9 mouse cellular contexts compared by ENCODE assay signal in the genomic region with DNA sequence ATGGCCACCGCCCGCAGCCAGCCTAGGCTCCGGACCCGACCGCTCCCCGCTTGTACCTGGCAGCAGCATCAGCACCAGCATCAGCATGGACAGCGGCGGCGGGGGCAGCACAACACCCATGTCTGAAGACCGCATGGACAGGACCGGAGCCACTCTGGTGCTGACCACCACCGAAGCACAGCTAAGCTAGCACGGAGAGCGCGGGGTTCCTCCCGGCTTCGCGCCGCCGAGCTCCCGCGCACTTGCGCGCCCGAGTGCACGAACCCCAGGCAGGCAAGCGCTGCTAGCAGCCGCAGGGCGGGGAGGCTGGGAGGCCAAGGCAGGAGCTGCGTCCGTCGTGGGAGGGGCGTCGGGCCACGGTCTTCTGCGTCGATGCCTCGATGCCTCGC. TPM values are rescaled to one million over a fixed set of nuclear protein-coding genes. Genes with fewer than 3 reads are reported as not detected.
A peak's percentile ranks its signal among the peaks of the same experiment; 100 is the strongest.
DNase-seq lines count a peak whose midpoint lies in the region; ATAC-seq lines count a peak whose summit lies in the region.
"Had no signal": no experiment of that assay in that cellular context is flagged by ENCODE, and none has a peak within 500 bp of the region (broad histone marks: within the 10 kb centered on the region; RNA-seq: fewer than 3 reads in every experiment).

A gene (minus strand): TSS at position 288 of the 389 bp plus-strand sequence.

- H3K9ac ChIP-seq in heart, embryonic 12.5 days = no peak within 1 kb of the TSS
- H3K9ac ChIP-seq in intestine, embryonic 16.5 days (ENCODE audit: low read depth, low read length) = peak within 1 kb of the TSS; percentile 40
- peak within 1 kb of the TSS; percentile 72 for H3K9ac ChIP-seq in neural tube, embryonic 14.5 days (replicated peaks; ENCODE audit: low read depth, low read length)

- H3K36me3 ChIP-seq in heart, embryonic 12.5 days = no peaks in the 10 kb centered on the region
- no peaks in the 10 kb centered on the region for H3K36me3 ChIP-seq in embryonic facial prominence, embryonic 10.5 days (replicated peaks)
- H3K36me3 ChIP-seq in intestine, embryonic 16.5 days (ENCODE audit: control insufficient read depth, insufficient read depth, low read length) = no peaks in the 10 kb centered on the region
- H3K36me3 ChIP-seq in neural tube, embryonic 14.5 days (ENCODE audit: control insufficient read depth, insufficient read depth, low read length) = no peaks in the 10 kb centered on the region

- DNase-seq in heart, adult 8-10 months (ENCODE audit: low spot score) = no peak
- DNase-seq in MN1 (ENCODE audit: low spot score) = peak; percentile 85
- peak; percentile 81 for DNase-seq in embryonic facial prominence, embryonic 10.5 days (ENCODE audit: low spot score)
- no peak for DNase-seq in thymus, postnatal 14 days
- no peak for DNase-seq in thymus, postnatal 10 days (ENCODE audit: low spot score in 2 of 2)

- H3K4me2 ChIP-seq in heart, embryonic 12.5 days = peak within 1 kb of the TSS; percentile 64
- peak within 1 kb of the TSS; percentile 48 for H3K4me2 ChIP-seq in intestine, embryonic 16.5 days (ENCODE audit: low read depth, low read length)
- H3K4me2 ChIP-seq in neural tube, embryonic 14.5 days (ENCODE audit: low read depth, low read length) = peak within 1 kb of the TSS; percentile 63

- WGBS in heart, embryonic 12.5 days = under 1% methylated on average over 39 of the region's 39 CpGs
- under 1% methylated on average over 39 of the region's 39 CpGs for WGBS in embryonic facial prominence, embryonic 10.5 days
- WGBS in intestine, embryonic 16.5 days = 1% methylated on average over 39 of the region's 39 CpGs
- under 1% methylated on average over 39 of the region's 39 CpGs for WGBS in neural tube, embryonic 14.5 days

- H3K27me3 ChIP-seq in heart, embryonic 12.5 days (replicated peaks) = peaks cover 51% of the 10 kb centered on the region
- H3K27me3 ChIP-seq in embryonic facial prominence, embryonic 10.5 days (replicated peaks; ENCODE audit: low read depth, poor library complexity, severe bottlenecking) = peaks cover 65% of the 10 kb centered on the region
- H3K27me3 ChIP-seq in intestine, embryonic 16.5 days (replicated peaks; ENCODE audit: control insufficient read depth, insufficient read depth, low read length) = peaks cover 32% of the 10 kb centered on the region
- H3K27me3 ChIP-seq in neural tube, embryonic 14.5 days (ENCODE audit: control insufficient read depth, insufficient read depth, low read length) = no peaks in the 10 kb centered on the region

- 0 out of 2 replicates have a peak, but pooled peaks have one; percentile 39 for ATAC-seq in heart, embryonic 12.5 days (ENCODE audit: insufficient number of reproducible peaks, low FRiP score)
- peak; percentile 52 for ATAC-seq in intestine, embryonic 16.5 days
- peak; percentile 78 for ATAC-seq in neural tube, embryonic 14.5 days (ENCODE audit: low read depth)

- H3K4me3 ChIP-seq in heart, embryonic 12.5 days = peak within 1 kb of the TSS; percentile 34
- H3K4me3 ChIP-seq in embryonic facial prominence, embryonic 10.5 days = peak within 1 kb of the TSS; percentile 59
- H3K4me3 ChIP-seq in intestine, embryonic 16.5 days (ENCODE audit: low read length) = peak within 1 kb of the TSS; percentile 37
- H3K4me3 ChIP-seq in neural tube, embryonic 14.5 days (ENCODE audit: low read depth, low read length) = peak within 1 kb of the TSS; percentile 45

- H3K9me3 ChIP-seq in heart, embryonic 12.5 days (replicated peaks) = no peaks in the 10 kb centered on the region
- H3K9me3 ChIP-seq in embryonic facial prominence, embryonic 10.5 days = no peaks in the 10 kb centered on the region
- no peaks in the 10 kb centered on the region for H3K9me3 ChIP-seq in intestine, embryonic 16.5 days (ENCODE audit: control insufficient read depth, low read length)
- H3K9me3 ChIP-seq in neural tube, embryonic 14.5 days (ENCODE audit: control insufficient read depth, low read length) = no peaks in the 10 kb centered on the region

- no peak within 1 kb of the TSS for H3K27ac ChIP-seq in heart, embryonic 12.5 days (ENCODE audit: poor library complexity, severe bottlenecking)
- peak within 1 kb of the TSS; percentile 45; the same call in 1 of the 2 replicates for H3K27ac ChIP-seq in embryonic facial prominence, embryonic 10.5 days (replicated peaks)
- H3K27ac ChIP-seq in intestine, embryonic 16.5 days (ENCODE audit: low read length) = no peak within 1 kb of the TSS
- peak within 1 kb of the TSS; percentile 69 for H3K27ac ChIP-seq in neural tube, embryonic 14.5 days (ENCODE audit: low read depth, low read length)

- H3K4me1 ChIP-seq in heart, embryonic 12.5 days (replicated peaks) = peaks cover 10% of the 10 kb centered on the region
- H3K4me1 ChIP-seq in embryonic facial prominence, embryonic 10.5 days = peaks cover 18% of the 10 kb centered on the region
- peaks cover 9% of the 10 kb centered on the region; the same call in 1 of the 2 replicates for H3K4me1 ChIP-seq in intestine, embryonic 16.5 days (ENCODE audit: control insufficient read depth, insufficient read depth, low read length)
- H3K4me1 ChIP-seq in neural tube, embryonic 14.5 days (ENCODE audit: control insufficient read depth, insufficient read depth, low read length) = peaks cover 3% of the 10 kb centered on the region; the same call in 1 of the 2 replicates

RNA-seq across cellular contexts. Expression of the gene that starts here (rescaled TPM):
- 0.13 TPM in 1 of 2 replicates, not detected in the other for polyA plus RNA-seq in heart, embryonic 12.5 days (2016; fragmentation: Nextera tagmentation; extraction: Ambion mirVana)
- total RNA-seq in heart, adult 8-10 months (2022) = not detected
- polyA plus RNA-seq in embryonic facial prominence, embryonic 10.5 days (2016; fragmentation: Nextera tagmentation; extraction: Ambion mirVana) = 3.1 and 5.0 TPM in 2 replicates
- 9.7 and 9.8 TPM in 2 replicates for polyA plus RNA-seq in intestine, embryonic 16.5 days (2015; fragmentation: Nextera tagmentation; extraction: Ambion mirVana)
- 24.8 and 26.8 TPM in 2 replicates for polyA plus RNA-seq in neural tube, embryonic 14.5 days (2014; fragmentation: Nextera tagmentation; extraction: Ambion mirVana)
- total RNA-seq: hematopoietic stem cell, adult 5-6 weeks had no signal

Comparison
In these comparisons a context has a peak if more than half of its experiments do, and no peak if none do; other contexts are left out.
1. Peak in ATAC-seq, H3K4me3 ChIP-seq and H3K4me2 ChIP-seq in heart, embryonic 12.5 days; RNA of the gene not detected or under 1 TPM.
2. H3K27ac ChIP-seq: peak in embryonic facial prominence, embryonic 10.5 days (single experiment) and neural tube, embryonic 14.5 days (single experiment); none in heart, embryonic 12.5 days (single experiment) and intestine, embryonic 16.5 days (single experiment).
3. DNase-seq: peak in MN1 (single experiment) and embryonic facial prominence, embryonic 10.5 days (single experiment); none in heart, adult 8-10 months (single experiment), thymus, postnatal 14 days (single experiment) and thymus, postnatal 10 days (0 of 2).
4. Peak in every context shown above with its lines, with median percentiles within 50 percentile points of each other: ATAC-seq, H3K4me2 ChIP-seq and H3K4me3 ChIP-seq.